Mouse (Mus musculus): ENCODE data around the gene Cfap221.

DNA sequence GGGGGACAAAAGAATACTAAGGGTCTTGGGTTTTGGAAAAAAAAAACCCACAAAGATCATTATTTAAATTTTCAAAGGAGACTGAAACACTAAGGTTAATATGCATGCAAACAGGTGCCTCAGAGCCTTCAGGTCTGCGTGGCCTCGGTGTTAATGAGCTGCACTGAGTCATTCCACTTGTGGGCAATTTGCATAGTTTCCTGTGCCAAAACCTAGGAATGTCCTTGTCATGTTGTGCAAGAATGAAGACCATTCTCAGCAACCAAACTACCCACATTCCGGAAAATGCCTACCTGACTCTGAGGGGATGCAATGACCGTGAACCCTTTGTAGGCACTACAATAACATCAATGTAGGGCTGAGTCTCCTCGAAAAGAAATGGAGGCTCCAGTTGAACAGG lies 10.5 kb downstream of the Cfap221 start:
- no peak for TF ChIP-seq CTCF (IDR thresholded peaks at IDR 0.05; ENCODE audit: low read depth)
- no peak for TF ChIP-seq EP300 (IDR thresholded peaks at IDR 0.05; ENCODE audit: low read depth)
